In genomic region chr5:125189625-125190024, GRCm38 (mm10) we compare ENCODE assay signal across 8 mouse cellular contexts. TPM values are rescaled to one million over a fixed set of nuclear protein-coding genes. Genes with fewer than 3 reads are reported as not detected.
A peak's percentile ranks its signal among the peaks of the same experiment; 100 is the strongest.
DNase-seq lines count a peak whose midpoint lies in the region.

No protein-coding gene starts in this region.

- DNase-seq in B cell, adult 2 months = peak; percentile 94
- peak; percentile 88 for DNase-seq in T-cell, adult 2 months (ENCODE audit: low spot score)
- DNase-seq in cerebellum, postnatal 25 days = peak; percentile 75 to 89
- peak; percentile 70 for DNase-seq in gastrocnemius, postnatal 25 days
- peak; percentile 90 for DNase-seq in kidney, postnatal 10 days
- DNase-seq in lung, adult 18-20 months = peak; percentile 85 to 89
- peak; percentile 82 for DNase-seq in retina, postnatal 1 day
- DNase-seq in thymus, postnatal 36 days = peak; percentile 82 to 84

RNA-seq across cellular contexts. Expression of gene Ncor2, which starts 10.6 kb away (rescaled TPM):
- 100 to 1,000 TPM in 1 of 2 experiments, 10 to 100 TPM in 1; 92.7 to 108 TPM for total RNA-seq in gastrocnemius, postnatal 25 days (2021)

Comparison
In these comparisons a context has a peak if more than half of its experiments do, and no peak if none do; other contexts are left out.
1. Peak in every context shown above with its lines: DNase-seq.